Mouse (Mus musculus) midbrain, postnatal 0 days (tissue): Measurements from ENCODE around the gene Amotl1. TPM values are rescaled to one million over a fixed set of nuclear protein-coding genes. Genes with fewer than 3 reads are reported as not detected.

Experiments
- ATAC-seq: fragments of 200-750 bp; cut with Nextera tagmentation; 2 replicates; pipeline ENCODE4 v1.8.0; 2017; ENCODE audit warnings: moderate number of reproducible peaks, mild to moderate bottlenecking, moderate TSS enrichment, moderate library complexity; ENCODE audit not compliant: low FRiP score
- DNase-seq: peaks from one replicate; pipeline ENCODE4 v3.0.0-alpha.2; 2015; ENCODE audit warnings: low spot score
- H3K27ac ChIP-seq: fragments of 300-500 bp; sonication (generic); 2 replicates; pipeline ENCODE4 v1.5.1; 2014; ENCODE audit warnings: low read depth, mild to moderate bottlenecking, low read length, mixed read lengths
- H3K27me3 ChIP-seq: fragments of 300-500 bp; sonication (generic); 2 replicates; pipeline ENCODE4 v1.6.1; 2014; ENCODE audit warnings: low read length, control low read depth, mixed read lengths; ENCODE audit not compliant: insufficient read depth
- H3K36me3 ChIP-seq: fragments of 300-500 bp; sonication (generic); 2 replicates; pipeline ENCODE4 v1.6.1; 2014; ENCODE audit warnings: low read length, control low read depth, mixed read lengths; ENCODE audit not compliant: insufficient read depth
- H3K4me1 ChIP-seq: fragments of 300-500 bp; sonication (generic); 2 replicates; pipeline ENCODE4 v1.6.1; 2014; ENCODE audit warnings: mild to moderate bottlenecking, control low read depth, antibody characterized with exemption, low read length, mixed read lengths; ENCODE audit not compliant: insufficient read depth
- H3K4me2 ChIP-seq: fragments of 300-500 bp; sonication (generic); 2 replicates; pipeline ENCODE4 v1.6.1; 2014; ENCODE audit warnings: low read depth, mild to moderate bottlenecking, low read length, mixed read lengths; ENCODE audit not compliant: poor library complexity, severe bottlenecking
- H3K4me3 ChIP-seq: fragments of 300-500 bp; sonication (generic); 2 replicates; pipeline ENCODE4 v1.5.1; 2014; ENCODE audit warnings: low read depth, mild to moderate bottlenecking, low read length, moderate library complexity
- H3K9ac ChIP-seq: fragments of 300-500 bp; sonication (generic); replicated peaks from 2 replicates; pipeline ENCODE4 v1.6.1; 2014; ENCODE audit warnings: mild to moderate bottlenecking, low read length, moderate library complexity, mixed read lengths; ENCODE audit not compliant: poor library complexity, severe bottlenecking
- H3K9me3 ChIP-seq: fragments of 300-500 bp; sonication (generic); 2 replicates; pipeline ENCODE4 v1.6.1; 2016; ENCODE audit warnings: low read length, control low read depth
- CTCF ChIP-seq: IDR thresholded peaks from 2 replicates; pipeline ENCODE4 v1.5.1; 2016; ENCODE audit warnings: antibody characterized with exemption, mild to moderate bottlenecking
- WGBS: fragments of 180-500 bp; shearing (Covaris S2); extraction: QIAGEN DNeasy Blood & Tissue Kit; methylation state at CpG from one replicate; pipeline ENCODE4 v1.1.7; 2014; 5-methylcytosine and 5-hydroxymethylcytosine counted together
- polyA plus RNA-seq: library from polyadenylated mRNA; unstranded; fragments of >200 nt; fragmentation: Nextera tagmentation; extraction: Ambion mirVana; gene quantifications from 2 replicates; pipeline ENCODE4 v1.2.1, GENCODE M21; 2015
- total RNA-seq: library from RNA; depleted of rRNA; stranded (reverse); fragments of >200 nt; gene quantifications from 2 replicates; pipeline ENCODE4 v1.2.3, GENCODE M21; 2014

Gene Amotl1
- total and polyA plus RNA-seq, 2 experiments from 2014 or later, result 5.8 to 26.2 TPM

DNA sequence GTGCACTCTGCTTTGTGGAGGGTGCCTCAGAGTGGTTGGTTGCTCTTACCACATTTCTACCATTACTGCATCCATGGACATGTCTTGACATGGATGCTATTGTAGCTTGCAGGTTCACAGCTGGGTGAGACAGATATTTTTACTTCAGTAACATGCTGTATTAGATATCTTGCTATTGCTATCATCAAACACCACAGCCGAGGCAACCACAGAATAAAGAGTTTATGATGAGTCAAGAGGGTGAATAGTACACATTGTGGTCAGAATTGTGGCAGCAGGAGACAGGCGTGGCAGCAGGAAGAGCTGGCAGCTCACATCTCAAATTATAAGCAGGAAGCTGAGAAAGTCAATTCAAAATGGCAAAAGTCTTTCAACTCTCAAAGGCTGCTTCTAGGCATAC lies 76.4 kb downstream of the Amotl1 start:
- H3K27ac ChIP-seq, result no peak overlapping the region
- no peaks in the 10 kb centered on the region for H3K4me1 ChIP-seq
- ATAC-seq (no peak), DNase-seq (no peak)
- no peak for TF ChIP-seq CTCF
- H3K9me3 ChIP-seq, result no peaks in the 10 kb centered on the region
- H3K36me3 ChIP-seq, result 0 out of 2 replicates have a peak, but pooled peaks cover 11% of the 10 kb centered on the region
- H3K4me2 ChIP-seq, result no peak overlapping the region
- WGBS, result 85% methylated on average over 2 of the region's 2 CpGs
- no peak overlapping the region for H3K4me3 ChIP-seq
- H3K9ac ChIP-seq, result no peak overlapping the region
- no peaks in the 10 kb centered on the region for H3K27me3 ChIP-seq

GRCm38 (mm10) chr9:14564486-14564885 lies 80.4 kb downstream of the Amotl1 start:
- ATAC-seq, result no peak
- Histone ChIP-seq H3K9me3 (no peaks in the 10 kb centered on the region), H3K9ac (no peak overlapping the region), H3K4me2 (no peak overlapping the region), H3K4me1 (no peaks in the 10 kb centered on the region), H3K36me3 (peaks cover 32% of the 10 kb centered on the region), H3K4me3 (no peak overlapping the region), H3K27ac (no peak overlapping the region), H3K27me3 (no peaks in the 10 kb centered on the region)
- no peak for DNase-seq
- 89% methylated on average over 3 of the region's 3 CpGs for WGBS
- TF ChIP-seq CTCF, result no peak

GRCm38 (mm10) chr9:14563351-14563750 lies 81.5 kb downstream of the Amotl1 start:
- Histone ChIP-seq H3K27me3 (no peaks in the 10 kb centered on the region), H3K36me3 (peaks cover 31% of the 10 kb centered on the region), H3K9ac (no peak overlapping the region), H3K4me1 (no peaks in the 10 kb centered on the region), H3K9me3 (no peaks in the 10 kb centered on the region), H3K4me3 (no peak overlapping the region), H3K4me2 (no peak overlapping the region), H3K27ac (no peak overlapping the region)
- TF ChIP-seq CTCF, result no peak
- 86% methylated on average over 7 of the region's 7 CpGs for WGBS
- DNase-seq, result no peak
- ATAC-seq, result no peak

- no peak for DNase-seq
- Histone ChIP-seq H3K4me3 (no peak overlapping the region), H3K4me2 (no peak overlapping the region), H3K36me3 (peaks cover 42% of the 10 kb centered on the region), H3K9me3 (no peaks in the 10 kb centered on the region), H3K9ac (no peak overlapping the region), H3K27ac (no peak overlapping the region), H3K27me3 (no peaks in the 10 kb centered on the region), H3K4me1 (no peaks in the 10 kb centered on the region)
- 50% methylated on average over 4 of the region's 4 CpGs for WGBS
- ATAC-seq, result no peak
- no peak for TF ChIP-seq CTCF
Observed at GRCm38 (mm10) chr9:14560545-14560944, 84.3 kb downstream of the Amotl1 start.

DNA sequence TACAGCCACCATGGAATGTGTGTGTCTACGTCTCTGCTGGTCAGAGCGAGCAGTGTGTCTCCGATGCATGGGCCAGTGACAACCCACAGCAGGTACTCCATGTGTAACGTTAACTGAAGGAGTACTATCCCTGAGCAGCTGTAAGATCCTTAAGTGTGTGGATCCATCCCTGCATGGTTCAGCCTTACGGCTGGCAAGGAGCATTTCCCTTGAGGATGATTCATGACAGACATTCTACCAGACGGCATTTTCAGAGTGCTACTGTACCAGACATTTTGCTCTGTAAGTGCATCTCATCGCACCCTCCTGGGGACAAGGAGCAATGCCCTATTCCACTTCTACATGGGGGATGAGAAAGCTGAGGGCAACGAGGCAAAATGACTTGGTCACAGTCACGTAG lies 84.9 kb downstream of the Amotl1 start:
- Histone ChIP-seq H3K4me1 (no peaks in the 10 kb centered on the region), H3K27ac (no peak overlapping the region), H3K9me3 (no peaks in the 10 kb centered on the region), H3K36me3 (peaks cover 45% of the 10 kb centered on the region), H3K9ac (no peak overlapping the region), H3K4me3 (no peak overlapping the region), H3K27me3 (no peaks in the 10 kb centered on the region), H3K4me2 (no peak overlapping the region)
- 91% methylated on average over 9 of the region's 9 CpGs for WGBS
- DNase-seq (no peak), ATAC-seq (no peak)
- no peak for TF ChIP-seq CTCF

- Histone ChIP-seq H3K4me1 (no peaks in the 10 kb centered on the region), H3K9me3 (no peaks in the 10 kb centered on the region), H3K27me3 (no peaks in the 10 kb centered on the region), H3K4me3 (no peak overlapping the region), H3K36me3 (peaks cover 49% of the 10 kb centered on the region), H3K27ac (no peak overlapping the region), H3K9ac (no peak overlapping the region), H3K4me2 (no peak overlapping the region)
- ATAC-seq (no peak), DNase-seq (no peak)
- TF ChIP-seq CTCF, result no peak
- 85% methylated on average over 10 of the region's 10 CpGs for WGBS
Observed at GRCm38 (mm10) chr9:14559430-14559829, 85.4 kb downstream of the Amotl1 start.
